Mouse (Mus musculus) midbrain, embryonic 12.5 days (tissue): ENCODE data around the gene Tbrg4. TPM values are rescaled to one million over a fixed set of nuclear protein-coding genes. Genes with fewer than 3 reads are reported as not detected.

Source experiments
- ATAC-seq: fragments of 200-750 bp; cut with Nextera tagmentation; 2 replicates; pipeline ENCODE4 v1.8.0; 2017; ENCODE audit warnings: low read depth, moderate TSS enrichment, moderate library complexity; ENCODE audit not compliant: low FRiP score
- H3K27ac ChIP-seq: fragments of 300-500 bp; sonication (generic); replicated peaks from 2 replicates; pipeline ENCODE4 v1.5.1; 2016; ENCODE audit warnings: mild to moderate bottlenecking
- H3K27me3 ChIP-seq: fragments of 300-500 bp; sonication (generic); 2 replicates; pipeline ENCODE4 v1.6.1; 2016; ENCODE audit warnings: mild to moderate bottlenecking
- H3K36me3 ChIP-seq: fragments of 300-500 bp; sonication (generic); 2 replicates; pipeline ENCODE4 v1.6.1; 2016
- H3K4me1 ChIP-seq: fragments of 300-500 bp; sonication (generic); 2 replicates; pipeline ENCODE4 v1.6.1; 2016
- H3K4me2 ChIP-seq: fragments of 300-500 bp; sonication (generic); replicated peaks from 2 replicates; pipeline ENCODE4 v1.6.1; 2016; ENCODE audit warnings: mild to moderate bottlenecking, moderate library complexity
- H3K4me3 ChIP-seq: fragments of 300-500 bp; sonication (generic); 2 replicates; pipeline ENCODE4 v1.5.1; 2016; ENCODE audit warnings: mild to moderate bottlenecking
- H3K9ac ChIP-seq: fragments of 300-500 bp; sonication (generic); replicated peaks from 2 replicates; pipeline ENCODE4 v1.6.1; 2016; ENCODE audit warnings: mild to moderate bottlenecking, moderate library complexity
- H3K9me3 ChIP-seq: fragments of 300-500 bp; sonication (generic); 2 replicates; pipeline ENCODE4 v1.6.1; 2016; ENCODE audit warnings: mild to moderate bottlenecking
- WGBS: fragments of 180-500 bp; shearing (Covaris S2); methylation state at CpG from one replicate; pipeline ENCODE4 v1.1.7; 2016; 5-methylcytosine and 5-hydroxymethylcytosine counted together
- polyA plus RNA-seq: library from polyadenylated mRNA; unstranded; fragments of >200 nt; fragmentation: Nextera tagmentation; extraction: Ambion mirVana; gene quantifications from 2 replicates; pipeline ENCODE4 v1.2.1, GENCODE M21; 2016

The Tbrg4 gene
- polyA plus RNA-seq, 1 experiment from 2014 or later, result 46.1 TPM

- no peaks in the 10 kb centered on the region for H3K27me3 ChIP-seq
- H3K27ac ChIP-seq, result no peak overlapping the region
- no peaks in the 10 kb centered on the region for H3K36me3 ChIP-seq
- ATAC-seq, result no peak
- no peaks in the 10 kb centered on the region for H3K9me3 ChIP-seq
- 54% methylated on average over 9 of the region's 9 CpGs for WGBS
- no peak overlapping the region for H3K9ac ChIP-seq
- H3K4me2 ChIP-seq, result no peak overlapping the region
- H3K4me1 ChIP-seq, result no peaks in the 10 kb centered on the region
- H3K4me3 ChIP-seq, result no peak overlapping the region
Observed at GRCm38 (mm10) chr11:6647831-6648724, 22.2 kb upstream of the Tbrg4 start.

GRCm38 (mm10) chr11:6644566-6644965 is 18.7 kb upstream of the Tbrg4 start:
- WGBS, result 75% methylated on average over 6 of the region's 6 CpGs
- no peak overlapping the region for H3K9ac ChIP-seq
- H3K27me3 ChIP-seq, result no peaks in the 10 kb centered on the region
- H3K36me3 ChIP-seq, result no peaks in the 10 kb centered on the region
- no peak overlapping the region for H3K4me3 ChIP-seq
- peak; percentile 56; the same call in 1 of the 2 replicates for ATAC-seq
- H3K9me3 ChIP-seq, result no peaks in the 10 kb centered on the region
- no peaks in the 10 kb centered on the region for H3K4me1 ChIP-seq
- H3K4me2 ChIP-seq, result no peak overlapping the region
- no peak overlapping the region for H3K27ac ChIP-seq

DNA sequence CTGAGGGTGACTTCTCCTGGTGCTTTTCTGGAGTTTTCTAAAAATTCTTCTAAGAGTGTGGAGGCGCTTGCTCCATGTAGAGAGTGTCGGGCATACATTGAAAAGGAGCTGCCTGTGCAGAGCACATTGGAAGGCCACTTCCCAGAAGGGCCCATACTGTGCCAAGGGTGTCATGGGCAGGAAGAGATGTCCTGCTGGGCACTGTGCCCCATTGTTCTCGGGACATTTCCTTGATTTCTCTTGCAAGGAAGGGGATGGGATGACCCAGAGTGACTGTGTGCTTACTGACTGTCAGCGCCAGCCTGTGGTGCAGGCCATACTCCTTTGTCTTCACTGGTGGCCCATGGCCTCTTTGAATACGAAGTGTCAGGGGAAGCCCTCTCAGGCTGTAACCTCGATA is 13.2 kb upstream of the Tbrg4 start:
- Histone ChIP-seq H3K9ac (no peak overlapping the region), H3K36me3 (no peaks in the 10 kb centered on the region), H3K27ac (no peak overlapping the region), H3K9me3 (no peaks in the 10 kb centered on the region), H3K4me1 (no peaks in the 10 kb centered on the region), H3K4me3 (no peak overlapping the region), H3K27me3 (no peaks in the 10 kb centered on the region), H3K4me2 (no peak overlapping the region)
- ATAC-seq, result no peak
- WGBS, result 72% methylated on average over 6 of the region's 6 CpGs

- Histone ChIP-seq H3K27ac (no peak within 1 kb of the TSS), H3K9ac (no peak within 1 kb of the TSS), H3K4me2 (no peak within 1 kb of the TSS), H3K36me3 (no peaks in the 10 kb centered on the region), H3K9me3 (no peaks in the 10 kb centered on the region), H3K27me3 (no peaks in the 10 kb centered on the region), H3K4me1 (no peaks in the 10 kb centered on the region), H3K4me3 (no peak within 1 kb of the TSS)
- no peak for ATAC-seq
- 91% methylated on average over 4 of the region's 4 CpGs for WGBS
Observed at GRCm38 (mm10) chr11:6638537-6638936, 12.7 kb upstream of the Tbrg4 start, which contains the start of gene Wap. TSS of gene Wap (minus strand) at chr11:6638637.

GRCm38 (mm10) chr11:6636150-6636549 is 10.3 kb upstream of the Tbrg4 start:
- Histone ChIP-seq H3K27ac (no peak overlapping the region), H3K27me3 (no peaks in the 10 kb centered on the region), H3K9ac (no peak overlapping the region), H3K4me1 (no peaks in the 10 kb centered on the region), H3K9me3 (no peaks in the 10 kb centered on the region), H3K4me3 (no peak overlapping the region), H3K36me3 (no peaks in the 10 kb centered on the region), H3K4me2 (no peak overlapping the region)
- WGBS, result 77% methylated on average over 8 of the region's 8 CpGs
- ATAC-seq, result no peak

DNA sequence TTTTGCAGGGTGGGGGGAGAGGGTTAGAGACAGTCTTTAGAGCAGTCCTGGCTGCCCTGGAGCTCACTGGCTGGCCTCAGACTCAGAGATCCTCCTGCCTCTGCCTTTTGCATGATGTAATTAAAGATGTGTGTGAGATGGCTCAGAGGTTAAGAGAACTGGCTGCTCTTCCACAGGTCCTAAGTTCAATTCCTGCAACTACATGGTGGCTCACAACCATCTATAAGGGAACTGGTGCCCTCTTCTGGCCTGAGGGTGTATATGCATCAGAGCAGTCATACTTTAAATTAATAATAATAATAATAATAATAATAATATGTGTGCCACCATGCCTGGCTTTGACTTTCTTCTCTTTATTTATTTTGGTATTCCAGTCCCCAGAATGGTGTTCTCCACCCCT is 3.8 kb upstream of the Tbrg4 start:
- Histone ChIP-seq H3K27me3 (no peaks in the 10 kb centered on the region; the same call in 1 of the 2 replicates), H3K4me2 (no peak overlapping the region), H3K4me3 (no peak overlapping the region), H3K27ac (no peak overlapping the region), H3K9ac (no peak overlapping the region), H3K4me1 (peaks cover 14% of the 10 kb centered on the region), H3K9me3 (no peaks in the 10 kb centered on the region), H3K36me3 (no peaks in the 10 kb centered on the region)
- ATAC-seq, result no peak

GRCm38 (mm10) chr11:6628568-6628967 is 2.7 kb upstream of the Tbrg4 start:
- WGBS, result 24% methylated on average over 4 of the region's 4 CpGs
- Histone ChIP-seq H3K27me3 (no peaks in the 10 kb centered on the region; the same call in 1 of the 2 replicates), H3K4me1 (peaks cover 22% of the 10 kb centered on the region), H3K9me3 (no peaks in the 10 kb centered on the region), H3K27ac (no peak overlapping the region), H3K9ac (no peak overlapping the region), H3K36me3 (peaks cover 6% of the 10 kb centered on the region), H3K4me2 (no peak overlapping the region), H3K4me3 (no peak overlapping the region)
- no peak for ATAC-seq

DNA sequence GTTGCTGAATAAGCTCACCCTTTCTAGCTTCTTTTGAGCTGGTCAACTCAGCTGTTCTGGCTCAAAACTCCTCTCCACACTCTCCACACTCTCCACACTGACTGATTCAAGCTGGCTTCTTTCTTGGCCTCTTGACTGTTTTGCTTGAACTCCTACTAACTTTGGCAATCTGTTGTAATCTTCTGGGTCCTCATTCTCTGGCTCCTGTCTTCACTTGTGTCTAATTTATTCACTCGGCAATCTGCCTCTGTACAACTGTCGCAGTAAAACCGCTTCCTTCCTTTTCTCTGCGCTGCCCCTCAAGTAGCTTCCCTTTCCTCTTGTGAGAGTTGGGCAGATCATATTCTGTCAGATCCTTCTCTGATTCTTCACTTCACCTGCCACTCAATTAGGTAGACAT is 1.9 kb upstream of the Tbrg4 start:
- Histone ChIP-seq H3K4me1 (peaks cover 26% of the 10 kb centered on the region), H3K4me2 (no peak overlapping the region), H3K27me3 (no peaks in the 10 kb centered on the region; the same call in 1 of the 2 replicates), H3K27ac (no peak overlapping the region), H3K9ac (no peak overlapping the region), H3K4me3 (no peak overlapping the region), H3K36me3 (peaks cover 14% of the 10 kb centered on the region), H3K9me3 (no peaks in the 10 kb centered on the region)
- 86% methylated on average over 4 of the region's 4 CpGs for WGBS
- ATAC-seq, result no peak

DNA sequence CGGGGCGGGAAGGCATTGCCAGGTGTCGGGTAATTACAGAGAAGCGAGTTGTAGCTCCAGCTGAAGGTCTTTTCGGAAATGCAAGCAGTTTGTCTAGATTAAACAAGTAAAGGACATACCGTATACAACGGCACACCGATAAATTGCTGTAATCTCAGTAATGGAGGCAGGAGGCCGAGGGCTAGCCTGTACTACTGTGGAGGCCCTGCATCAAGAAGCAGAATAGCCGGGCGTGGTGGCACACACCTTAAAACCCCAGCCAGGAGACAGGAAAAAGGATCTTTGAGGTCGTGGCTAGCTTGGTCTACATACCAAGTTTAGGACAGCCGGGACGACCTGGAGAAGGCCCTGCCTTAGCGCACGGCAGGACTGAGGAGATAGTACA is 513 bp upstream of the Tbrg4 start:
- no peaks in the 10 kb centered on the region; the same call in 1 of the 2 replicates for H3K27me3 ChIP-seq
- H3K27ac ChIP-seq, result peak overlapping the region; percentile 80
- H3K9me3 ChIP-seq, result no peaks in the 10 kb centered on the region
- H3K4me3 ChIP-seq, result peak overlapping the region; percentile 82
- 14% methylated on average over 16 of the region's 16 CpGs for WGBS
- ATAC-seq, result peak; percentile 17
- peak overlapping the region; percentile 68 for H3K4me2 ChIP-seq
- peaks cover 26% of the 10 kb centered on the region for H3K36me3 ChIP-seq
- H3K9ac ChIP-seq, result peak overlapping the region; percentile 77
- peaks cover 26% of the 10 kb centered on the region for H3K4me1 ChIP-seq

DNA sequence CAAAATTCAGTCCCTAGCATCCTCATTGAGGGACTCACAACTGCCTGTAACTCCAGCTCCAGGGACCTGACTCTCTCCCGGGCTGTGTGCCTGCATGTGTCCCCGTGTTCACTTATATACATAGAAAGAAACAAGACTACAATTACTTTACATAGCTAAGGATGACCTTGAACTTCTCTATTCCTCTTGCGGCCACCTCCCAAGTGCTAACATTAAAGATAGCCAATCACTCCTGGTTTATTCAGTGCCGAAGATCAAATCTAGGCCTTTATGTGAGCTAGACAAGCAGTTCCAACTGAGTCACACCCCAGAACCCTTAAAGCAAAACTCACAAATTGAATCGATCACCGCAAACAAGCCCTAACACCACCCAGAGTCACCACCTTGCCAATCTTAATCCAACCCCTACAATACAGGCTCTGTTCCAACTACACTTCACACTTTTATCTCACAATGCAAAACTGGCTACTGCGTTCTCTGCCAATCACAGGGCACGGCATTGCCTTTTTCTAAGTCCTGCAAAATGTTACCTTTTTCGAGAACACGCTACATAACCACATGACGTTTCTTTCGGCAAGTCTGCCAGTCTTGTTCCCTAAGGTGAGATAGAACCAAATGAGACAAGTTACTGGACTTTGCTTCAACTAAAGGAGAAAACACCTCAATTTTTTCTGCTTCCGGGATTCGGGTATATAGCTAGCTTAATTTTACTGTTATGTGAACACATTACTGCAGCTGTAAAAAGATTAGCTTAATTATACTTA is 1.1 kb downstream of the Tbrg4 start:
- no peak for ATAC-seq
- Histone ChIP-seq H3K27ac (no peak overlapping the region), H3K27me3 (no peaks in the 10 kb centered on the region; the same call in 1 of the 2 replicates), H3K4me3 (peak overlapping the region; percentile 82), H3K9ac (peak overlapping the region; percentile 45), H3K4me2 (peak overlapping the region; percentile 58), H3K9me3 (no peaks in the 10 kb centered on the region), H3K4me1 (peaks cover 26% of the 10 kb centered on the region), H3K36me3 (peaks cover 42% of the 10 kb centered on the region)
- WGBS, result 71% methylated on average over 14 of the region's 14 CpGs

DNA sequence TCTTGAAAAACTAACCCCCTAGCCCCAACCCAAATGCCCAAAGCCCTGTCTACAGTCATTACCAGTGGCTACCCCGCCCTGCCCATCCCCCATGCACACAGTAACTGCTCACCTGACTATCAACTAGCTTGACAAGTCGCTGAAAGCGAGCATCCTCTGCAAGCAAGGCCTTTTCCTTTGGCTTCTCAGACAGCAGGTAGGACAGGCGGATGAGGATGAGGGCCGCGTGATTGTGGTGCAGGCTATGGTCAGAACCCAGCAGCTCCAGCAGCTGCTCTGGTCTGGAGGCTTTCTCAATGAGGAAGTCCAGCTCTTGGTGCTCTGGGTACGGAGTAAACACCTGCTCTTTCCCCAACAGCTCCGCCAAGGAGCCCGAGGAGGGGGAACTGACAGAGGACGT is 2.2 kb downstream of the Tbrg4 start:
- Histone ChIP-seq H3K9ac (no peak overlapping the region; the same call in 1 of the 2 replicates), H3K4me2 (no peak overlapping the region), H3K27ac (no peak overlapping the region), H3K4me1 (peaks cover 26% of the 10 kb centered on the region), H3K4me3 (no peak overlapping the region), H3K9me3 (no peaks in the 10 kb centered on the region), H3K27me3 (no peaks in the 10 kb centered on the region; the same call in 1 of the 2 replicates), H3K36me3 (peaks cover 53% of the 10 kb centered on the region)
- WGBS, result 94% methylated on average over 10 of the region's 10 CpGs
- ATAC-seq, result no peak
